ENCODE assay signal across 9 mouse cellular contexts in the genomic region with DNA sequence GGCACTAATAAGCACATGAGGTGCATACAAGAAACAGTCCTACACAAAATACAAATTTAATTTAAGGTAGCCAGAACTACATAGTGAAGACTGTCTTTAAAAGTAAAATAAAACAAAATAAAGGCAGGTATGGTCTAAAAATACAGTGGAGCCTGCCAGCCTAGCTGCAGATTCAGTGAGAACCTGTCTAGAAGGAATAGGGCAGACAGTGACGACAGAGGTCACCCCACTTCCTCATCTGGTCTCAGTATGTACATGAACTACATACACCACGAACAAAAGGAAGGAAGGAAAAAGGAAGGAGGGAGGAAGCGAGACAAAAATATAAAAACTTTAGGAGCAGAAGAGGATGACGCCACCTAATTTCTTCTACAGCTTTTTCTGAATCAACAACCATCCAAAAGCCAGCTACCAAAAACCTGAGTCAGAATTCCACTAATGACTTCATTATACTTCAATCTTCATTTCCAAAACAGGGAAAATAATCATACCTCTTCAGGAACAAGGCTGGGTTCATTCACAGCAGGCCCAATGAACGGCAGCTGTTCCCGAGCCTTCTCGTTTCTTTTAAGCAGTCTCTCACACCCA. TPM values are rescaled to one million over a fixed set of nuclear protein-coding genes. Genes with fewer than 3 reads are reported as not detected.
A peak's percentile ranks its signal among the peaks of the same experiment; 100 is the strongest.
DNase-seq lines count a peak whose midpoint lies in the region; ATAC-seq and TF ChIP-seq lines count a peak whose summit lies in the region.
"Had no signal": no experiment of that assay in that cellular context is flagged by ENCODE, and none has a peak within 500 bp of the region (broad histone marks: within the 10 kb centered on the region; RNA-seq: fewer than 3 reads in every experiment).

No protein-coding gene starts in this region.

- H3K36me3 ChIP-seq in kidney, embryonic 15.5 days: peaks cover 45% of the 10 kb centered on the region
- H3K36me3 ChIP-seq in limb, embryonic 14.5 days (ENCODE audit: control insufficient read depth, insufficient read depth, low read length): peaks cover 47% of the 10 kb centered on the region
- H3K36me3 ChIP-seq: neural tube, embryonic 12.5 days had no signal

- no peak overlapping the region for H3K4me3 ChIP-seq in kidney, embryonic 15.5 days (replicated peaks)
- H3K4me3 ChIP-seq in limb, embryonic 14.5 days (replicated peaks; ENCODE audit: low read length): no peak overlapping the region
- H3K4me3 ChIP-seq: neural tube, embryonic 12.5 days had no signal

- no peak for DNase-seq in kidney, adult 18-20 months
- DNase-seq in A20 (ENCODE audit: low read depth, low spot score) (peak; percentile 53), NIH3T3 (ENCODE audit: low read depth) (peak; percentile 18)
- DNase-seq in limb, embryonic 14.5 days (ENCODE audit: low spot score): no peak
- DNase-seq in adrenal gland, postnatal 25 days: no peak
- DNase-seq in left cerebral cortex, adult 8-10 months (ENCODE audit: low spot score in 2 of 2): no peak
- DNase-seq in thymus, postnatal 25 days: no peak

- ATAC-seq in kidney, embryonic 15.5 days (replicated peaks; ENCODE audit: low FRiP score): no peak
- ATAC-seq in limb, embryonic 14.5 days (ENCODE audit: low FRiP score, low read depth): no peak

- no peak for TF ChIP-seq POLR2A in limb, embryonic 14.5 days (IDR thresholded peaks at IDR 0.05; ENCODE audit: borderline replicate concordance, extremely low read depth, insufficient read depth, insufficient read length)

- peak overlapping the region; percentile 12; the same call in 1 of the 2 replicates for H3K9ac ChIP-seq in kidney, embryonic 15.5 days
- H3K9ac ChIP-seq in limb, embryonic 14.5 days (ENCODE audit: low read depth, low read length, severe bottlenecking): no peak overlapping the region
- H3K9ac ChIP-seq: neural tube, embryonic 12.5 days had no signal

- no peak overlapping the region for H3K4me2 ChIP-seq in kidney, embryonic 15.5 days
- H3K4me2 ChIP-seq in limb, embryonic 14.5 days (replicated peaks; ENCODE audit: low read depth, low read length, severe bottlenecking): no peak overlapping the region
- H3K4me2 ChIP-seq: neural tube, embryonic 12.5 days had no signal

- H3K9me3 ChIP-seq in kidney, embryonic 15.5 days (replicated peaks): no peaks in the 10 kb centered on the region
- no peaks in the 10 kb centered on the region for H3K9me3 ChIP-seq in limb, embryonic 14.5 days (ENCODE audit: control insufficient read depth, low read length)
- H3K9me3 ChIP-seq: neural tube, embryonic 12.5 days had no signal

- 76% methylated on average over 7 of the region's 7 CpGs for WGBS in kidney, embryonic 15.5 days
- 65% methylated on average over 7 of the region's 7 CpGs for WGBS in limb, embryonic 14.5 days

- peaks cover 57% of the 10 kb centered on the region for H3K4me1 ChIP-seq in kidney, embryonic 15.5 days
- H3K4me1 ChIP-seq in limb, embryonic 14.5 days (ENCODE audit: control insufficient read depth, insufficient read depth, low read length): peaks cover 19% of the 10 kb centered on the region

- no peaks in the 10 kb centered on the region for H3K27me3 ChIP-seq in kidney, embryonic 15.5 days
- H3K27me3 ChIP-seq in limb, embryonic 14.5 days (ENCODE audit: control insufficient read depth, insufficient read depth, low read length): no peaks in the 10 kb centered on the region
- H3K27me3 ChIP-seq: neural tube, embryonic 12.5 days had no signal

- H3K27ac ChIP-seq in kidney, embryonic 15.5 days: peak overlapping the region; percentile 24
- H3K27ac ChIP-seq in limb, embryonic 14.5 days (replicated peaks; ENCODE audit: low read depth, low read length): 0 out of 2 replicates have a peak overlapping the region, but pooled peaks have one; percentile 19
- H3K27ac ChIP-seq: neural tube, embryonic 12.5 days had no signal

RNA-seq across cellular contexts. Expression of a gene that starts 10.0 kb away (rescaled TPM):
- polyA plus RNA-seq in kidney, embryonic 15.5 days (2015; fragmentation: Nextera tagmentation; extraction: Ambion mirVana): 56.6 and 61.7 TPM in 2 replicates
- 55.6 and 61.7 TPM in 2 replicates for polyA plus RNA-seq in limb, embryonic 14.5 days (2012; rRNA removed)
- polyA plus RNA-seq in limb, embryonic 14.5 days (2014; fragmentation: Nextera tagmentation; extraction: Ambion mirVana): 56.5 and 65.4 TPM in 2 replicates
- total RNA-seq in adrenal gland, postnatal 25 days (2021): 50.0 and 57.4 TPM in 2 replicates
- total RNA-seq in left cerebral cortex, adult 8-10 months (2022): 10 to 100 TPM; 45.2 to 57.4 (median 48.6) TPM

Comparison
In these comparisons a context has a peak if more than half of its experiments do, and no peak if none do; other contexts are left out.
1. DNase-seq: peak in A20 (single experiment) and NIH3T3 (single experiment); none in kidney, adult 18-20 months (single experiment), limb, embryonic 14.5 days (single experiment), adrenal gland, postnatal 25 days (single experiment), left cerebral cortex, adult 8-10 months (0 of 2) and thymus, postnatal 25 days (single experiment).